Mouse (Mus musculus) myocyte (in vitro differentiated cells): ENCODE data around the gene Dhodh.

Source experiments
- CEBPB ChIP-seq: IDR thresholded peaks from 2 replicates; pipeline ENCODE4 v1.6.1; 2011; ENCODE audit warnings: mild to moderate bottlenecking, moderate library complexity; ENCODE audit not compliant: poor library complexity, insufficient read depth, severe bottlenecking
- MAX ChIP-seq: IDR thresholded peaks from one replicate; pipeline ENCODE4 v1.6.1; 2011; ENCODE audit warnings: low read depth, mild to moderate bottlenecking, control low read depth
- MYOD1 ChIP-seq, 3 experiments: IDR thresholded peaks; one replicate each; pipeline ENCODE4 v1.6.1; 2011; ENCODE audit warnings: control low read depth in 2 of 3, low read depth in 2 of 3, mild to moderate bottlenecking in 2 of 3, moderate library complexity in 1 of 3; ENCODE audit not compliant: insufficient read length in 2 of 3, control insufficient read depth in 1 of 3
- POLR2A ChIP-seq: IDR thresholded peaks from one replicate; pipeline ENCODE4 v1.6.1; 2011; ENCODE audit warnings: low read depth, mild to moderate bottlenecking, control low read depth, moderate library complexity; ENCODE audit not compliant: insufficient read length
- POLR2AphosphoS2 ChIP-seq: IDR thresholded peaks from one replicate; pipeline ENCODE4 v1.6.1; 2011; ENCODE audit warnings: low read depth, control low read depth; ENCODE audit not compliant: insufficient read length
- TCF12 ChIP-seq: IDR thresholded peaks from one replicate; pipeline ENCODE4 v1.6.1; 2011; ENCODE audit warnings: mild to moderate bottlenecking, control low read depth; ENCODE audit not compliant: poor library complexity, insufficient read depth, severe bottlenecking
- USF1 ChIP-seq: IDR thresholded peaks from one replicate; pipeline ENCODE4 v1.6.1; 2011; ENCODE audit warnings: low read depth, mild to moderate bottlenecking, control low read depth, moderate library complexity

- TF ChIP-seq TCF12 (no peak), POLR2A (no peak), POLR2AphosphoS2 (no peak), CEBPB (no peak), MAX (no peak), USF1 (no peak), MYOD1 (IDR thresholded peaks at IDR 0.05; ENCODE audit: control insufficient read depth in 1 of 3, insufficient read length in 2 of 3, low read depth in 2 of 3) (no peak)
These were observed 7.1 kb upstream of the Dhodh start for GRCm38 (mm10) chr8:109615569-109615968.
